Mouse (Mus musculus): ENCODE results near the gene Pard3. TPM values are rescaled to one million over a fixed set of nuclear protein-coding genes. Genes with fewer than 3 reads are reported as not detected.

Pard3 gene
- polyA plus RNA-seq, 1 experiment from 2014 or later: 33.8 TPM

GRCm38 (mm10) chr8:127506336-127506735 is 442.6 kb downstream of the Pard3 start:
- DNase-seq (no peak), ATAC-seq (ENCODE audit: insufficient read depth) (no peak)
- H3K9ac ChIP-seq: no peak overlapping the region
- no peaks in the 10 kb centered on the region for H3K4me1 ChIP-seq (ENCODE audit: insufficient read depth)
- H3K36me3 ChIP-seq (ENCODE audit: insufficient read depth): no peaks in the 10 kb centered on the region
- no peak overlapping the region for H3K4me2 ChIP-seq
- no peaks in the 10 kb centered on the region for H3K9me3 ChIP-seq (ENCODE audit: low read depth, low read length)
- H3K4me3 ChIP-seq (ENCODE audit: low read depth, low read length): no peak overlapping the region
- no peaks in the 10 kb centered on the region for H3K27me3 ChIP-seq (ENCODE audit: insufficient read depth, low read length)
- no peak for TF ChIP-seq CTCF (IDR thresholded peaks at IDR 0.05; ENCODE audit: low read depth)
- WGBS: 78% methylated on average over 1 of the region's 1 CpGs
- no peak overlapping the region for H3K27ac ChIP-seq (ENCODE audit: low read depth)

- ATAC-seq (ENCODE audit: insufficient read depth) (no peak), DNase-seq (no peak)
- Histone ChIP-seq H3K4me3 (ENCODE audit: low read depth, low read length) (no peak overlapping the region), H3K27ac (ENCODE audit: low read depth) (no peak overlapping the region), H3K9ac (no peak overlapping the region), H3K4me1 (ENCODE audit: insufficient read depth) (no peaks in the 10 kb centered on the region), H3K27me3 (ENCODE audit: insufficient read depth, low read length) (no peaks in the 10 kb centered on the region), H3K9me3 (ENCODE audit: low read depth, low read length) (no peaks in the 10 kb centered on the region), H3K4me2 (no peak overlapping the region), H3K36me3 (ENCODE audit: insufficient read depth) (no peaks in the 10 kb centered on the region)
- WGBS: 84% methylated on average over 1 of the region's 1 CpGs
- TF ChIP-seq CTCF (IDR thresholded peaks at IDR 0.05; ENCODE audit: low read depth): no peak
These were observed 447.6 kb downstream of the Pard3 start for GRCm38 (mm10) chr8:127511341-127511740.

- Histone ChIP-seq H3K4me3 (ENCODE audit: low read depth, low read length) (no peak overlapping the region), H3K9me3 (ENCODE audit: low read depth, low read length) (no peaks in the 10 kb centered on the region), H3K36me3 (ENCODE audit: insufficient read depth) (no peaks in the 10 kb centered on the region), H3K27me3 (ENCODE audit: insufficient read depth, low read length) (no peaks in the 10 kb centered on the region), H3K27ac (ENCODE audit: low read depth) (no peak overlapping the region), H3K4me1 (ENCODE audit: insufficient read depth) (no peaks in the 10 kb centered on the region), H3K9ac (no peak overlapping the region), H3K4me2 (no peak overlapping the region)
- TF ChIP-seq CTCF (IDR thresholded peaks at IDR 0.05; ENCODE audit: low read depth): no peak
- DNase-seq (no peak), ATAC-seq (ENCODE audit: insufficient read depth) (no peak)
- 64% methylated on average over 1 of the region's 1 CpGs for WGBS
These were observed 448.4 kb downstream of the Pard3 start for GRCm38 (mm10) chr8:127512001-127512573.

DNA sequence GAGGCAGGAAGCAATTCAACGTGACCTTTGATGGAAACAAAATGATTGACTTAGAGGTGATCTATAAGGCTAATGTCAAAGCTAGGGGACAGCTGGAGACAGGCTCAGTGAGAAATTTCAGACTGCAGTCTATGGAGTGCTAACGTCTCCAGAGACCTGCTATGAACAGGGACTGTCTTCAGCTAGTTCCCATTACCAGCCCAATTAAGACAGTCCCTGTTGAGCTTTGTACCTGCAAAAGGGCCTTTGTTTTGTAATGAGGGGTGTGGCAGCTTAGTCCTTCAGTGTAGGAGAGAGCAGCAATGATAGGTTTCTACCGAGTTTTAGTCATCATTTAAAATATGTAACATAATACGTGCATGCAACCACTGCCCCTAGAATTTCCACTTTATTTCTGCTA is 448.9 kb downstream of the Pard3 start:
- Histone ChIP-seq H3K9me3 (ENCODE audit: low read depth, low read length) (no peaks in the 10 kb centered on the region), H3K36me3 (ENCODE audit: insufficient read depth) (no peaks in the 10 kb centered on the region), H3K27ac (ENCODE audit: low read depth) (no peak overlapping the region), H3K4me2 (no peak overlapping the region), H3K27me3 (ENCODE audit: insufficient read depth, low read length) (no peaks in the 10 kb centered on the region), H3K9ac (no peak overlapping the region), H3K4me1 (ENCODE audit: insufficient read depth) (no peaks in the 10 kb centered on the region), H3K4me3 (ENCODE audit: low read depth, low read length) (no peak overlapping the region)
- no peak for DNase-seq
- no peak for TF ChIP-seq CTCF (IDR thresholded peaks at IDR 0.05; ENCODE audit: low read depth)
- no peak for ATAC-seq (ENCODE audit: insufficient read depth)
- 62% methylated on average over 4 of the region's 4 CpGs for whole genome bisulfite sequencing

DNA sequence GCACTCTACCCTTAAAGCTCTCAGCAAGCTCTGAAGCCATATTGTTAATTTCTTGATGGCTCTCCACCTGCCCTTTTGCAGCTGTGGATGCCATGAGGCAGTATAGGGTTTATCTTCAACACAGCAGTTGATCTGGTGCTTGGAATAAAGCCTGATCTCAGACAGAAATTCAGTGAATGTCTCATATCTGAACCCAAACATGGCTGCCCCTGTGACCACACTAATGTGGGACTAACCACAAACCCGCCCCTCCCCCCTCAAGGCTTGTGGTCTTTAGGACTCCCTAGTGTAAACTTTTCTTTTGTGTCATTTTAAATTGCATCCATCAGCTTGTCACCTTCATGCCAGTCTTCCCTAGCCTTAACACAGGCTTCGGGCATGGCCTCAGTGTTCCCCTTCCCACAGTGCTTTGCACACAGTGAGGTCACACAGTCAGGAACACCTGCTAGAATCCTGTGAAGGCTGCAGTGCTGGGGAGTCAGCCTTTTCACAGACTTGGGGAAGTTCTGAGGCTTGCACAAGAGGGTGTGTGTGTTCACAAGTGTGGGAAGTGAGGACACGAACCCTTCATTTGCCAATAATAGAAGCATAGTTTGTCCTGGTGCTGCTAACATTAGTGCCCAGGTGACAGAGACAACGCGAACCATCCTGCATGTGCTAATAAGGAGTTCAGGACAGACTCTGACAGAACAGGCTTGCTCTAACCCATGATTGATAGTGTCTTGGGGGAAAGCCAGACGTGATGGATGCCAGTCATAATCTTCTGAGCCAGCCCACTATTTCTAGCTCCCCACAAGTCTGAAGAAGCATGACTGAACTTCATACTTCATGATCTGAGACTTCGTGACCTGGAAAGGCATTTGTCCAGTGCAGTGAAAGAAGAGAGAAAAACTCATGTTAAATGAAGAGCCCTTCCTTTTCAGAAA is 451.4 kb downstream of the Pard3 start:
- no peak overlapping the region for H3K9ac ChIP-seq
- H3K36me3 ChIP-seq (ENCODE audit: insufficient read depth): no peaks in the 10 kb centered on the region
- no peak overlapping the region for H3K27ac ChIP-seq (ENCODE audit: low read depth)
- no peak overlapping the region for H3K4me2 ChIP-seq
- WGBS: 61% methylated on average over 7 of the region's 7 CpGs
- ATAC-seq (ENCODE audit: insufficient read depth) (no peak), DNase-seq (no peak)
- H3K9me3 ChIP-seq (ENCODE audit: low read depth, low read length): no peaks in the 10 kb centered on the region
- H3K4me1 ChIP-seq (ENCODE audit: insufficient read depth): no peaks in the 10 kb centered on the region
- no peak overlapping the region for H3K4me3 ChIP-seq (ENCODE audit: low read depth, low read length)
- TF ChIP-seq CTCF (IDR thresholded peaks at IDR 0.05; ENCODE audit: low read depth): no peak
- no peaks in the 10 kb centered on the region for H3K27me3 ChIP-seq (ENCODE audit: insufficient read depth, low read length)

GRCm38 (mm10) chr8:127516043-127516442 is 452.4 kb downstream of the Pard3 start:
- DNase-seq (peak; percentile 33), ATAC-seq (ENCODE audit: insufficient read depth) (peak; percentile 58; the same call in 1 of the 2 replicates)
- Histone ChIP-seq H3K4me3 (ENCODE audit: low read depth, low read length) (no peak overlapping the region), H3K27me3 (ENCODE audit: insufficient read depth, low read length) (no peaks in the 10 kb centered on the region), H3K27ac (ENCODE audit: low read depth) (no peak overlapping the region), H3K4me2 (no peak overlapping the region), H3K9me3 (ENCODE audit: low read depth, low read length) (no peaks in the 10 kb centered on the region), H3K4me1 (ENCODE audit: insufficient read depth) (no peaks in the 10 kb centered on the region), H3K36me3 (ENCODE audit: insufficient read depth) (no peaks in the 10 kb centered on the region), H3K9ac (no peak overlapping the region)
- TF ChIP-seq CTCF (IDR thresholded peaks at IDR 0.05; ENCODE audit: low read depth): no peak
- WGBS: 40% methylated on average over 2 of the region's 2 CpGs

GRCm38 (mm10) chr8:127525673-127526072 is 462.0 kb downstream of the Pard3 start:
- H3K4me1 ChIP-seq (ENCODE audit: insufficient read depth): no peaks in the 10 kb centered on the region
- no peaks in the 10 kb centered on the region for H3K9me3 ChIP-seq (ENCODE audit: low read depth, low read length)
- H3K27ac ChIP-seq (ENCODE audit: low read depth): no peak overlapping the region
- no peaks in the 10 kb centered on the region for H3K36me3 ChIP-seq (ENCODE audit: insufficient read depth)
- WGBS: 74% methylated on average over 4 of the region's 4 CpGs
- H3K4me3 ChIP-seq (ENCODE audit: low read depth, low read length): no peak overlapping the region
- TF ChIP-seq CTCF (IDR thresholded peaks at IDR 0.05; ENCODE audit: low read depth): no peak
- ATAC-seq (ENCODE audit: insufficient read depth) (no peak), DNase-seq (no peak)
- H3K27me3 ChIP-seq (ENCODE audit: insufficient read depth, low read length): no peaks in the 10 kb centered on the region
- no peak overlapping the region for H3K4me2 ChIP-seq
- H3K9ac ChIP-seq: no peak overlapping the region
